Mouse (Mus musculus) intestine, postnatal 0 days (tissue): Measurements from ENCODE around the gene Sostdc1. TPM values are rescaled to one million over a fixed set of nuclear protein-coding genes. Genes with fewer than 3 reads are reported as not detected.

Experiments
- ATAC-seq: fragments of 200-750 bp; cut with Nextera tagmentation; 2 replicates; pipeline ENCODE4 v1.8.0; 2017; ENCODE audit warnings: mild to moderate bottlenecking, moderate TSS enrichment, moderate library complexity
- H3K27ac ChIP-seq: fragments of 300-500 bp; sonication (generic); 2 replicates; pipeline ENCODE4 v1.5.1; 2014; ENCODE audit warnings: mild to moderate bottlenecking, low read depth, low read length, moderate library complexity
- H3K27me3 ChIP-seq: fragments of 300-500 bp; sonication (generic); replicated peaks from 2 replicates; pipeline ENCODE4 v1.6.1; 2014; ENCODE audit warnings: low read length, mixed read lengths; ENCODE audit not compliant: control insufficient read depth, insufficient read depth
- H3K36me3 ChIP-seq: fragments of 300-500 bp; sonication (generic); 2 replicates; pipeline ENCODE4 v1.6.1; 2014; ENCODE audit warnings: mild to moderate bottlenecking, moderate library complexity; ENCODE audit not compliant: control insufficient read depth, insufficient read depth
- H3K4me1 ChIP-seq: fragments of 300-500 bp; sonication (generic); replicated peaks from 2 replicates; pipeline ENCODE4 v1.6.1; 2014; ENCODE audit warnings: antibody characterized with exemption, low read length, mixed read lengths; ENCODE audit not compliant: control insufficient read depth, insufficient read depth
- H3K4me2 ChIP-seq: fragments of 300-500 bp; sonication (generic); replicated peaks from 2 replicates; pipeline ENCODE4 v1.6.1; 2014; ENCODE audit warnings: low read depth, mild to moderate bottlenecking, moderate library complexity
- H3K4me3 ChIP-seq: fragments of 300-500 bp; sonication (generic); 2 replicates; pipeline ENCODE4 v1.5.1; 2014; ENCODE audit warnings: low read depth, low read length
- H3K9ac ChIP-seq: fragments of 300-500 bp; sonication (generic); 2 replicates; pipeline ENCODE4 v1.6.1; 2014; ENCODE audit warnings: mild to moderate bottlenecking, low read depth, low read length
- H3K9me3 ChIP-seq: fragments of 300-500 bp; sonication (generic); 2 replicates; pipeline ENCODE4 v1.6.1; 2016; ENCODE audit warnings: mixed run types; ENCODE audit not compliant: control insufficient read depth
- CTCF ChIP-seq: sonication (generic); IDR thresholded peaks from 2 replicates; pipeline ENCODE4 v1.5.1; 2016; ENCODE audit warnings: low read depth, mild to moderate bottlenecking, control low read depth, antibody characterized with exemption, moderate library complexity
- WGBS: fragments of 180-500 bp; shearing (Covaris S2); extraction: QIAGEN DNeasy Blood & Tissue Kit; methylation state at CpG from one replicate; pipeline ENCODE4 v1.1.7; 2014; 5-methylcytosine and 5-hydroxymethylcytosine counted together
- polyA plus RNA-seq: library from polyadenylated mRNA; unstranded; fragments of >200 nt; fragmentation: Nextera tagmentation; extraction: Ambion mirVana; gene quantifications from 2 replicates; pipeline ENCODE4 v1.2.1, GENCODE M21; 2015

The Sostdc1 gene
- polyA plus RNA-seq, 1 experiment from 2014 or later: 2.4 TPM

DNA sequence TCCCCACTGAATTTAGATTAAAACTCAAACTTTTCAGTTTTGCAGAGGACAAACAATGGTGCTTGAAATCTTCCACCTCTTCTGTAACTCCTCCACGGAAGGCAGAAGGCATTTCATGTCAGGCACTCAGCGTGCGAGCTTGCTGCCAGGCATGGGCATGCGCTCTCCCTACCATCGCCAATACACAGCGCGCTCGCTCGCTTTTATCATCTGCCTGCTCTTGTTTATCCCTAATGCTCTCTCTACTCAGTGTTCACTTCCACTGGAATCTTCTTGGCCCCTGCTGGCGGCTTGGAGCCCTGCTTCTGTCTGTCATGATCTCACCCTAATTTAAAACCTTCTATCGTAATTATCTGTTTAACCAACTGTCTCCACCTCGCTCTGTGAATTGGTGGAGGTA lies 11.6 kb upstream of the Sostdc1 start:
- no peak overlapping the region for H3K27ac ChIP-seq
- TF ChIP-seq CTCF: no peak
- H3K4me1 ChIP-seq: no peaks in the 10 kb centered on the region
- no peaks in the 10 kb centered on the region for H3K36me3 ChIP-seq
- ATAC-seq: no peak
- H3K9ac ChIP-seq: no peak overlapping the region
- H3K4me2 ChIP-seq: no peak overlapping the region
- no peaks in the 10 kb centered on the region for H3K9me3 ChIP-seq
- no peaks in the 10 kb centered on the region for H3K27me3 ChIP-seq
- no peak overlapping the region for H3K4me3 ChIP-seq
- 84% methylated on average over 12 of the region's 12 CpGs for WGBS

DNA sequence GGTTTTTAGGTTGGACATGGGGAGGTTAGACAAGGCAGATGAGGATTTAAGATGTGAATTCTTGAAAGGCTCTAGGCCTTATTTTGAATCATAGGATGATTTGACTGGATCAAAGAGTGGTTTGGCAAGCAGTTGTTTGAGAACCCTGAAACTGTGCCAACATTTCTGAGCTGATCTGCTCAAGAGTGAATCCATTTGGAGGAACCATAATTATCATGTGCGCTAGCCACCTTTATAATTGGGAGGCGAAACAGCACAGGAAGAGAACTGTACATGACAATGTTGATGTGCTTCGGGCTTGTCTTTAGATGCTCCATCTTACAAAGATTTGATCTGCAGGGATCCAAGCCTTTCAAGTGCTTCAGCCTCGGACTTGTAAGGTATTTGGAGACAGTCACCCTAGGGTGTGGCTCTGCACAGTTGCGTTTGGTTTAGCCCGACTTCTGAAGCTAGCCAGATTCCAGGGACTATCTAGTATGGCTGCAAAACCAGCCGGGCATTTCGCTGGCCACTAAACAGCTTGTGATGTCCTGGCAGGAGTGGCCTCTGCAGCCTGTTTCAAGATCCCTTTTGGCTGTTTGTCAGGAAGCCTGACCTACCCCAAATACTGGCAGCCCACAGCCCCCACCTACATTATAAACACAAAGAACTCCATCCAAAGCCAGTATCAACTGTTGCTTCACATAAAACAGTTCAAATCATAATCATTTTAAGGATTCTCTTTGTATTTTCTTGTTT lies 10.9 kb upstream of the Sostdc1 start:
- 74% methylated on average over 8 of the region's 8 CpGs for WGBS

DNA sequence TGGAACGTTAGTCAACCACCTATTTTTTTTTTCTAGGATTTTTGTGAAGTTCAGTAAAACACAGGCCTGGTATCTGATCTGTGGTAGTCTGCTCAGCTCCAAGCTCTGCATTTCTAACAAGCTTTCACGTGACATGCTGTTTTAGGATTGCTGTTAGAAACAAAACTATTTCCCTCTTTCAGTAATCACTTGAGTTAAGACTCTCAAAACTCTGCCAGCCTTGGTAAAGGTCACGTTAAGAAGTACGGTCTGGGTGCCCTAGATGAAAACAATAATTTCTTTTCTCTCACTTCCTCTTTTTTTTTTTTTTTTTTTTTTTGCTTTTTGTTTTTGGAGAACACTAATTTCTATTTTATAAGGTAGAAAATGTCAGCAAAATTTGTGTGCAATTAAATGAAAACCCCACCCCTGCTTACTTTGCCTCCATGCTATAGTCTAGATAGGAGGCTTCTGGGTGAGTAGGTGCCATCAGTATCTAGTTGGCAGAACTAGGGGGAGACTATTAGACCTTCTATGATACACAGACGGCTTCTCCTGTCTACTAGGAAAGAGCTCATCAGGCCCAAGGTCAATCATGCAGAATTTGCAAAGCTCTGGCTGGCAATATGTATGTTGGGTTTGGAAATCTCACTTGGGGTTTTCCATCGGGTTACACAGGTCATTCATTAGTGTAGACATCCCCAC lies 5.1 kb upstream of the Sostdc1 start:
- Histone ChIP-seq H3K27ac (no peak overlapping the region), H3K4me1 (no peaks in the 10 kb centered on the region), H3K4me3 (no peak overlapping the region), H3K9me3 (no peaks in the 10 kb centered on the region), H3K9ac (no peak overlapping the region), H3K36me3 (no peaks in the 10 kb centered on the region), H3K4me2 (no peak overlapping the region), H3K27me3 (no peaks in the 10 kb centered on the region)
- whole genome bisulfite sequencing: 87% methylated on average over 6 of the region's 6 CpGs
- TF ChIP-seq CTCF: no peak
- no peak for ATAC-seq

More for the DNA sequence above, 10.9 kb upstream of the Sostdc1 start:
- no peaks in the 10 kb centered on the region for H3K27me3 ChIP-seq
- no peak overlapping the region for H3K27ac ChIP-seq
- no peak for ATAC-seq
- no peak overlapping the region for H3K9ac ChIP-seq
- no peak overlapping the region for H3K4me3 ChIP-seq
- no peaks in the 10 kb centered on the region for H3K4me1 ChIP-seq
- no peak overlapping the region for H3K4me2 ChIP-seq
- no peaks in the 10 kb centered on the region for H3K36me3 ChIP-seq
- H3K9me3 ChIP-seq: no peaks in the 10 kb centered on the region
- no peak for TF ChIP-seq CTCF

DNA sequence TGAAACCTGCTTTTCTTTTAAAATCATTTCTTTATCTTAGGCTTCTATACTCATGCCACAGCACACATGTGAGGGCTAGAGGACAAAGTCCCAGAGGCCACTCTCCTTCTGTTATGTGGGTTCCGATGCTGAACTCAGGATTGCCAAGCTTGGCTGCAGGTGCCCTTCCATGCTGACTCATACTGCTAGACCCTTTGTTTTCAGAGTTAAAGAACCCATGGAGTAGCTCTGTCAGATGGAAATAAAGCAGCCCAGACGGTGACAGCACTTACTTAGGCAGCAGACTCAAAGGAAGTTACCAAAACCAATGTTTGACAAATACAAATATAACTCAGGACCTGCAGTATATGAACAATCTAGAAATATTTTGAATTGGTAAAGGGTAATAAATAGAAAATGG lies 924 bp upstream of the Sostdc1 start:
- Histone ChIP-seq H3K4me2 (no peak overlapping the region), H3K27ac (no peak overlapping the region)
- ATAC-seq: peak; percentile 61; the same call in 1 of the 2 replicates

DNA sequence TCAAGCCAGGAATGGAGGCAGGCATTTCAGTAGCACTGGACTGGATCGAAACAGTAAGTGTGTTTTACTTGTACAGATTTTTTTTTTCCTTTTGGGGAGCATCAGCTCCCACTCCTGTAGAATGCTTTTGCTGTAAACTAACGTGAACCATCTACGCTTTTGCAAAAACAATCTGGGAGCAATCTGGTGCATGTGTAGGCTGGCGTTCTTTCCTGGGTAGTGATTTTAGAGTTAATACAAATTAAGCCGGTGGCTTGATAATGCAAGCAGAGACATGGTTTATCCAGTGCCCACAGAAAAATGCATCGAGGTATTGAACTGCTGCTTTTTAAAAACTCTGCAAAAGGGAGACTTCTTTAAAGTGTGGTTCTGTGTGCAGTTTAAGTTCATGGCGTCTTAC lies 507 bp downstream of the Sostdc1 start:
- H3K27me3 ChIP-seq: no peaks in the 10 kb centered on the region
- no peak for ATAC-seq
- 63% methylated on average over 7 of the region's 7 CpGs for WGBS
- H3K4me3 ChIP-seq: no peak overlapping the region
- no peaks in the 10 kb centered on the region for H3K4me1 ChIP-seq
- no peaks in the 10 kb centered on the region for H3K36me3 ChIP-seq
- no peak overlapping the region for H3K27ac ChIP-seq
- H3K9ac ChIP-seq: no peak overlapping the region
- no peak for TF ChIP-seq CTCF
- H3K4me2 ChIP-seq: 0 out of 2 replicates have a peak overlapping the region, but pooled peaks have one; percentile 13
- H3K9me3 ChIP-seq: no peaks in the 10 kb centered on the region

More for the DNA sequence above, 924 bp upstream of the Sostdc1 start:
- Histone ChIP-seq H3K4me3 (no peak overlapping the region), H3K9me3 (no peaks in the 10 kb centered on the region), H3K4me1 (no peaks in the 10 kb centered on the region), H3K9ac (no peak overlapping the region), H3K27me3 (no peaks in the 10 kb centered on the region), H3K36me3 (no peaks in the 10 kb centered on the region)
- WGBS: 30% methylated on average over 2 of the region's 2 CpGs
- TF ChIP-seq CTCF: no peak

DNA sequence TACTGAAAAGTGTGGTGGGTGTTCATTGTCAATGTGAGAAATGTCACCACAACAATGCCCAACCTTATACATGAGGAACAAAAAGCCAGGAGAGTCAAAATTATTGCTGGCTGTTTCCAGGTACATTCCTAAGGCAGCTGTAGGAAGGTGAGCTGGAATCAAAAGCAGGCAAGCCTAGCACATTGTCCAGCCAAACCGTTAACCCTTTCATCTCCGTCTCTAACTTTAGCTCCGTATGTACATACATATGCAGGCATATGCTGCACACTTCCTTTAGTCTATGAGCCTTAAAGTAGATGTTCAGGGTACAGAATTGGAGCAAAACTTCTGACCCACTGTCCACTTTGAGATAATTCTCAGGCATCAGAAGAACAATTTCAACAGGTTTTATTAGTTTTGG lies 1.6 kb downstream of the Sostdc1 start:
- no peaks in the 10 kb centered on the region for H3K36me3 ChIP-seq
- no peaks in the 10 kb centered on the region for H3K27me3 ChIP-seq
- TF ChIP-seq CTCF: no peak
- H3K27ac ChIP-seq: no peak overlapping the region
- no peak overlapping the region for H3K9ac ChIP-seq
- no peak overlapping the region for H3K4me3 ChIP-seq
- ATAC-seq: no peak
- H3K9me3 ChIP-seq: no peaks in the 10 kb centered on the region
- 82% methylated on average over 3 of the region's 3 CpGs for WGBS
- H3K4me2 ChIP-seq: no peak overlapping the region
- H3K4me1 ChIP-seq: no peaks in the 10 kb centered on the region
